Mouse (Mus musculus) bone marrow macrophage, adult 2 months (primary cell): ENCODE data around the gene Lenep. TPM values are rescaled to one million over a fixed set of nuclear protein-coding genes. Genes with fewer than 3 reads are reported as not detected.

ENCODE experiments used
- H3K27ac ChIP-seq: 2 replicates; pipeline ENCODE4 v1.5.1; 2012; ENCODE audit warnings: low read depth, low read length; ENCODE audit not compliant: insufficient read depth
- H3K4me1 ChIP-seq: 2 replicates; pipeline ENCODE4 v1.6.1; 2012; ENCODE audit warnings: low read length; ENCODE audit not compliant: control insufficient read depth, insufficient read depth
- H3K4me3 ChIP-seq: 2 replicates; pipeline ENCODE4 v1.5.1; 2012; ENCODE audit warnings: mild to moderate bottlenecking, low read length, moderate library complexity; ENCODE audit not compliant: insufficient read depth
- CTCF ChIP-seq: IDR thresholded peaks from 2 replicates; pipeline ENCODE4 v1.5.1; 2012; ENCODE audit warnings: low read depth, mild to moderate bottlenecking, low read length, moderate library complexity
- POLR2A ChIP-seq: IDR thresholded peaks from 2 replicates; pipeline ENCODE4 v1.6.1; 2012; ENCODE audit warnings: mild to moderate bottlenecking, low read depth, low read length, borderline replicate concordance
- polyA plus RNA-seq: library from polyadenylated mRNA; stranded (reverse); fragments of >200 nt; gene quantifications from 2 replicates; pipeline ENCODE4 v1.2.4, GENCODE M21; 2012; ENCODE audit not compliant: missing spikeins, insufficient read depth, insufficient read length

The Lenep gene
- polyA plus RNA-seq, 1 experiment, result not detected

- TF ChIP-seq CTCF (no peak), POLR2A (no peak)
- Histone ChIP-seq H3K4me3 (peak overlapping the region; percentile 98), H3K27ac (peak overlapping the region; percentile 72), H3K4me1 (peaks cover 27% of the 10 kb centered on the region)
These were observed 9.7 kb downstream of the Lenep start for GRCm38 (mm10) chr3:89392871-89393311.

- peak overlapping the region; percentile 98 for H3K4me3 ChIP-seq
- peak overlapping the region; percentile 82 for H3K27ac ChIP-seq
- peaks cover 35% of the 10 kb centered on the region for H3K4me1 ChIP-seq
- TF ChIP-seq POLR2A (no peak), CTCF (no peak)
These were observed 10.7 kb downstream of the Lenep start for GRCm38 (mm10) chr3:89391663-89392511.

- no peak for TF ChIP-seq POLR2A
- TF ChIP-seq CTCF, result no peak
- H3K27ac ChIP-seq, result peak overlapping the region; percentile 81
- H3K4me1 ChIP-seq, result peaks cover 40% of the 10 kb centered on the region
These were observed 11.6 kb downstream of the Lenep start for GRCm38 (mm10) chr3:89390699-89391662.

GRCm38 (mm10) chr3:89390111-89390515 lies 12.5 kb downstream of the Lenep start:
- peaks cover 47% of the 10 kb centered on the region for H3K4me1 ChIP-seq
- TF ChIP-seq CTCF (no peak), POLR2A (no peak)
- peak overlapping the region; percentile 14 for H3K4me3 ChIP-seq
- H3K27ac ChIP-seq, result peak overlapping the region; percentile 61

More at GRCm38 (mm10) chr3:89390699-89391662, 11.6 kb downstream of the Lenep start:
- H3K4me3 ChIP-seq, result peak overlapping the region; percentile 98

GRCm38 (mm10) chr3:89388901-89389740 lies 13.5 kb downstream of the Lenep start:
- Histone ChIP-seq H3K27ac (peak overlapping the region; percentile 61), H3K4me1 (peaks cover 52% of the 10 kb centered on the region), H3K4me3 (peak overlapping the region; percentile 14)
- no peak for TF ChIP-seq CTCF
- no peak for TF ChIP-seq POLR2A

GRCm38 (mm10) chr3:89388134-89388881 lies 14.3 kb downstream of the Lenep start:
- TF ChIP-seq POLR2A (no peak), CTCF (no peak)
- H3K4me1 ChIP-seq, result peaks cover 56% of the 10 kb centered on the region
- H3K27ac ChIP-seq, result no peak overlapping the region; the same call in 1 of the 2 replicates

GRCm38 (mm10) chr3:89387632-89388031 lies 15.0 kb downstream of the Lenep start:
- H3K27ac ChIP-seq, result no peak overlapping the region
- peak overlapping the region; percentile 5; the same call in 1 of the 2 replicates for H3K4me3 ChIP-seq
- peaks cover 56% of the 10 kb centered on the region for H3K4me1 ChIP-seq
- TF ChIP-seq CTCF, result no peak
- TF ChIP-seq POLR2A, result no peak

More at GRCm38 (mm10) chr3:89388134-89388881, 14.3 kb downstream of the Lenep start:
- 0 out of 2 replicates have a peak overlapping the region, but pooled peaks have one; percentile 5 for H3K4me3 ChIP-seq
